8 mouse cellular contexts compared by ENCODE assay signal in genomic region chr16:44725286-44726223, GRCm38 (mm10). TPM values are rescaled to one million over a fixed set of nuclear protein-coding genes. Genes with fewer than 3 reads are reported as not detected.
A peak's percentile ranks its signal among the peaks of the same experiment; 100 is the strongest.
DNase-seq lines count a peak whose midpoint lies in the region; ATAC-seq and TF ChIP-seq lines count a peak whose summit lies in the region.

No protein-coding gene starts in this region.

- no peaks in the 10 kb centered on the region for H3K9me3 ChIP-seq in forebrain, embryonic 15.5 days
- no peaks in the 10 kb centered on the region for H3K9me3 ChIP-seq in liver, postnatal 0 days (ENCODE audit: low read length)
- no peaks in the 10 kb centered on the region for H3K9me3 ChIP-seq in neural tube, embryonic 13.5 days

- H3K9ac ChIP-seq in forebrain, embryonic 15.5 days (replicated peaks): peak overlapping the region; percentile 87; the same call in 1 of the 2 replicates
- peak overlapping the region; percentile 92 for H3K9ac ChIP-seq in liver, postnatal 0 days (replicated peaks)
- peak overlapping the region; percentile 82 for H3K9ac ChIP-seq in neural tube, embryonic 13.5 days

- peak overlapping the region; percentile 64 for H3K4me2 ChIP-seq in forebrain, embryonic 15.5 days (replicated peaks)
- H3K4me2 ChIP-seq in liver, postnatal 0 days (ENCODE audit: low read depth, low read length): peak overlapping the region; percentile 96
- H3K4me2 ChIP-seq in neural tube, embryonic 13.5 days: peak overlapping the region; percentile 72

- 0 out of 2 replicates have a peak overlapping the region, but pooled peaks have one; percentile 91 for H3K27ac ChIP-seq in forebrain, embryonic 15.5 days (replicated peaks)
- H3K27ac ChIP-seq in liver, postnatal 0 days (ENCODE audit: low read depth): peak overlapping the region; percentile 91
- H3K27ac ChIP-seq in neural tube, embryonic 13.5 days (replicated peaks): peak overlapping the region; percentile 93; the same call in 1 of the 2 replicates

- ATAC-seq in forebrain, embryonic 15.5 days (replicated peaks): no peak
- no peak for ATAC-seq in liver, postnatal 0 days
- no peak for ATAC-seq in neural tube, embryonic 13.5 days (ENCODE audit: low read depth)

- H3K4me3 ChIP-seq in forebrain, embryonic 15.5 days: peak overlapping the region; percentile 77
- H3K4me3 ChIP-seq in liver, postnatal 0 days (ENCODE audit: low read depth, low read length): peak overlapping the region; percentile 75
- peak overlapping the region; percentile 73 for H3K4me3 ChIP-seq in neural tube, embryonic 13.5 days

- WGBS in forebrain, embryonic 15.5 days: 46% methylated on average over 14 of the region's 14 CpGs
- 28% methylated on average over 14 of the region's 14 CpGs for WGBS in liver, postnatal 0 days (ENCODE audit: insufficient replicate concordance)
- 48% methylated on average over 14 of the region's 14 CpGs for WGBS in neural tube, embryonic 13.5 days

- peaks cover 5% of the 10 kb centered on the region; the same call in 1 of the 2 replicates for H3K36me3 ChIP-seq in forebrain, embryonic 15.5 days
- H3K36me3 ChIP-seq in liver, postnatal 0 days (replicated peaks; ENCODE audit: insufficient read depth, low read length): peaks cover 15% of the 10 kb centered on the region
- H3K36me3 ChIP-seq in neural tube, embryonic 13.5 days: peaks cover 19% of the 10 kb centered on the region

- no peaks in the 10 kb centered on the region for H3K27me3 ChIP-seq in forebrain, embryonic 15.5 days
- H3K27me3 ChIP-seq in liver, postnatal 0 days (ENCODE audit: insufficient read depth, low read length): no peaks in the 10 kb centered on the region
- H3K27me3 ChIP-seq in neural tube, embryonic 13.5 days: no peaks in the 10 kb centered on the region

- TF ChIP-seq CTCF in liver, postnatal 0 days (IDR thresholded peaks at IDR 0.05; ENCODE audit: low read depth): peak; percentile 93

- peak; percentile 59; the same call in 1 of the 2 replicates for TF ChIP-seq EP300 in liver, postnatal 0 days (IDR thresholded peaks at IDR 0.05; ENCODE audit: low read depth)

- peaks cover 27% of the 10 kb centered on the region for H3K4me1 ChIP-seq in forebrain, embryonic 15.5 days
- H3K4me1 ChIP-seq in liver, postnatal 0 days (ENCODE audit: insufficient read depth): peaks cover 24% of the 10 kb centered on the region
- peaks cover 29% of the 10 kb centered on the region for H3K4me1 ChIP-seq in neural tube, embryonic 13.5 days (replicated peaks)

- peak; percentile 75 for DNase-seq in MEL-GATA-1-ER (ENCODE audit: extremely low read depth, low read depth)
- peak; percentile 81 for DNase-seq in cerebellum, adult 11-12 months
- peak; percentile 72 to 75 for DNase-seq in heart, postnatal 36 days
- peak; percentile 88 for DNase-seq in layer of hippocampus, adult 11-12 months (ENCODE audit: low spot score)
- DNase-seq in liver, postnatal 0 days: peak; percentile 71
- peak; percentile 13 to 22 for DNase-seq in thymus, adult 18-20 months

- intact Hi-C loops in heart, postnatal 36 days (cut with DNase I): loop anchor here (10.0 kb wide), 1 partner anchor 369 kb away; the partner anchor contains the start of gene Ccdc80

RNA-seq across cellular contexts. Expression of gene Nepro, which starts 1.5 kb away (rescaled TPM):
- polyA plus RNA-seq in forebrain, embryonic 15.5 days (2015; fragmentation: Nextera tagmentation; extraction: Ambion mirVana): 4.5 and 4.9 TPM in 2 replicates
- 1 to 10 TPM; 5.1 to 5.7 TPM for total RNA-seq in heart, postnatal 36 days (2021)
- polyA plus RNA-seq in liver, postnatal 0 days (2015; fragmentation: Nextera tagmentation; extraction: Ambion mirVana): 1.9 and 2.4 TPM in 2 replicates
- 4.2 and 5.9 TPM in 2 replicates for polyA plus RNA-seq in neural tube, embryonic 13.5 days (2015; fragmentation: Nextera tagmentation; extraction: Ambion mirVana)

RNA-seq across cellular contexts. Expression of gene Gtpbp8, which starts 20.6 kb away (rescaled TPM):
- 33.5 and 38.1 TPM in 2 replicates for polyA plus RNA-seq in forebrain, embryonic 15.5 days (2015; fragmentation: Nextera tagmentation; extraction: Ambion mirVana)
- total RNA-seq in heart, postnatal 36 days (2021): 10 to 100 TPM; 10.1 to 10.2 TPM
- 18.3 and 18.4 TPM in 2 replicates for polyA plus RNA-seq in liver, postnatal 0 days (2015; fragmentation: Nextera tagmentation; extraction: Ambion mirVana)
- 36.9 and 38.7 TPM in 2 replicates for polyA plus RNA-seq in neural tube, embryonic 13.5 days (2015; fragmentation: Nextera tagmentation; extraction: Ambion mirVana)

RNA-seq across cellular contexts. Expression of gene Cd200r1, which starts 40.0 kb away (rescaled TPM):
- polyA plus RNA-seq in forebrain, embryonic 15.5 days (2015; fragmentation: Nextera tagmentation; extraction: Ambion mirVana): 0.43 and 0.46 TPM in 2 replicates
- under 1 TPM in 1 of 2 experiments, not detected in 1; 0.41 TPM for total RNA-seq in heart, postnatal 36 days (2021)
- polyA plus RNA-seq in liver, postnatal 0 days (2015; fragmentation: Nextera tagmentation; extraction: Ambion mirVana): 4.2 and 4.7 TPM in 2 replicates
- polyA plus RNA-seq in neural tube, embryonic 13.5 days (2015; fragmentation: Nextera tagmentation; extraction: Ambion mirVana): 0.62 and 0.81 TPM in 2 replicates

Comparison
In these comparisons a context has a peak if more than half of its experiments do, and no peak if none do; other contexts are left out.
1. DNase-seq: peak in every context shown above with its lines; median percentile 88 in layer of hippocampus, adult 11-12 months; 81 in cerebellum, adult 11-12 months; 75 in MEL-GATA-1-ER; 74 in heart, postnatal 36 days; 71 in liver, postnatal 0 days; 18 in thymus, adult 18-20 months.